In genomic region chr11:100737105-100737733, GRCm38 (mm10) we compare ENCODE assay signal across 8 mouse cellular contexts. TPM values are rescaled to one million over a fixed set of nuclear protein-coding genes. Genes with fewer than 3 reads are reported as not detected.
A peak's percentile ranks its signal among the peaks of the same experiment; 100 is the strongest.
DNase-seq lines count a peak whose midpoint lies in the region; ATAC-seq and TF ChIP-seq lines count a peak whose summit lies in the region.

No protein-coding gene starts in this region.

- H3K36me3 ChIP-seq in limb, embryonic 10.5 days: peaks cover 30% of the 10 kb centered on the region
- H3K36me3 ChIP-seq in neural tube, embryonic 15.5 days: peaks cover 17% of the 10 kb centered on the region

- TF ChIP-seq CTCF in cerebellum, adult 2 months (IDR thresholded peaks at IDR 0.05; ENCODE audit: borderline replicate concordance, insufficient read depth, low read depth, low read length): no peak

- H3K27me3 ChIP-seq in cerebellum, adult 2 months (ENCODE audit: control insufficient read depth, insufficient read depth, low read length): no peaks in the 10 kb centered on the region
- H3K27me3 ChIP-seq in limb, embryonic 10.5 days (ENCODE audit: low read depth, poor library complexity, severe bottlenecking): no peaks in the 10 kb centered on the region
- no peaks in the 10 kb centered on the region for H3K27me3 ChIP-seq in neural tube, embryonic 15.5 days (replicated peaks)

- H3K4me1 ChIP-seq in cerebellum, adult 2 months (ENCODE audit: control insufficient read depth, insufficient read depth, low read length): peaks cover 7% of the 10 kb centered on the region
- H3K4me1 ChIP-seq in limb, embryonic 10.5 days: peaks cover 22% of the 10 kb centered on the region
- H3K4me1 ChIP-seq in neural tube, embryonic 15.5 days: peaks cover 29% of the 10 kb centered on the region

- H3K4me2 ChIP-seq in neural tube, embryonic 15.5 days: peak overlapping the region; percentile 89

- no peak for DNase-seq in cerebellum, adult 2 months
- peak; percentile 85 for DNase-seq in 416B (ENCODE audit: low read depth)
- no peak for DNase-seq in limb, embryonic 10.5 days (ENCODE audit: low spot score)
- no peak for DNase-seq in layer of hippocampus, adult 9-10 months (ENCODE audit: low spot score)
- DNase-seq in thymus, postnatal 25 days: no peak

- TF ChIP-seq POLR2A in cerebellum, adult 2 months (IDR thresholded peaks at IDR 0.05; ENCODE audit: borderline replicate concordance, insufficient read depth, low read length): no peak

- no peak for ATAC-seq in cerebellum, adult (ENCODE audit: insufficient number of reproducible peaks, low FRiP score, low TSS enrichment)
- peak; percentile 56 for ATAC-seq in erythroblast, adult 5-6 weeks (replicated peaks; ENCODE audit: low FRiP score, poor library complexity, severe bottlenecking)
- no peak for ATAC-seq in neural tube, embryonic 15.5 days (ENCODE audit: low FRiP score)

- H3K27ac ChIP-seq in cerebellum, adult 2 months (ENCODE audit: insufficient read depth, low read length): no peak overlapping the region
- H3K27ac ChIP-seq in limb, embryonic 10.5 days: peak overlapping the region; percentile 88
- peak overlapping the region; percentile 71; the same call in 1 of the 2 replicates for H3K27ac ChIP-seq in neural tube, embryonic 15.5 days (replicated peaks)

- H3K4me3 ChIP-seq in cerebellum, adult 2 months (replicated peaks; ENCODE audit: insufficient read depth, low read depth, low read length): peak overlapping the region; percentile 86
- H3K4me3 ChIP-seq in limb, embryonic 10.5 days: peak overlapping the region; percentile 84
- H3K4me3 ChIP-seq in neural tube, embryonic 15.5 days (replicated peaks): peak overlapping the region; percentile 77

- WGBS in cerebellum, adult 2 months: 1% methylated on average over 13 of the region's 13 CpGs
- 4% methylated on average over 13 of the region's 13 CpGs for WGBS in limb, embryonic 10.5 days
- 3% methylated on average over 13 of the region's 13 CpGs for WGBS in neural tube, embryonic 15.5 days

- no peaks in the 10 kb centered on the region for H3K9me3 ChIP-seq in limb, embryonic 10.5 days (replicated peaks)
- H3K9me3 ChIP-seq in neural tube, embryonic 15.5 days (replicated peaks): no peaks in the 10 kb centered on the region

- H3K9ac ChIP-seq in neural tube, embryonic 15.5 days (replicated peaks): peak overlapping the region; percentile 90

RNA-seq across cellular contexts. Expression of gene Rab5c, which starts 0.8 kb away (rescaled TPM):
- polyA plus RNA-seq in cerebellum, adult 2 months (2012; rRNA removed): 186 and 187 TPM in 2 replicates
- total RNA-seq in erythroblast, adult 5-6 weeks (2015; ENCODE audit: low replicate concordance): 61.4 and 79.7 TPM in 2 replicates
- total RNA-seq in erythroblast, adult 5-6 weeks (2017; ENCODE audit: low replicate concordance): 52.2 and 70.8 TPM in 2 replicates
- 13.1 and 16.8 TPM in 2 replicates for polyA plus RNA-seq in limb, embryonic 10.5 days (2016; fragmentation: Nextera tagmentation; extraction: Ambion mirVana)
- 41.8 and 49.8 TPM in 2 replicates for polyA plus RNA-seq in neural tube, embryonic 15.5 days (2015; fragmentation: Nextera tagmentation; extraction: Ambion mirVana)

RNA-seq across cellular contexts. Expression of gene Kcnh4, which starts 22.5 kb away (rescaled TPM):
- polyA plus RNA-seq in cerebellum, adult 2 months (2012; rRNA removed): 0.38 and 0.49 TPM in 2 replicates
- total RNA-seq in erythroblast, adult 5-6 weeks (2015; ENCODE audit: low replicate concordance): not detected in 2 replicates
- total RNA-seq in erythroblast, adult 5-6 weeks (2017; ENCODE audit: low replicate concordance): not detected in 2 replicates
- not detected in 2 replicates for polyA plus RNA-seq in limb, embryonic 10.5 days (2016; fragmentation: Nextera tagmentation; extraction: Ambion mirVana)
- 6.0 and 9.0 TPM in 2 replicates for polyA plus RNA-seq in neural tube, embryonic 15.5 days (2015; fragmentation: Nextera tagmentation; extraction: Ambion mirVana)

RNA-seq across cellular contexts. Expression of gene Hspb9, which starts 23.6 kb away (rescaled TPM):
- not detected in 2 replicates for polyA plus RNA-seq in cerebellum, adult 2 months (2012; rRNA removed)
- total RNA-seq in erythroblast, adult 5-6 weeks (2015; ENCODE audit: low replicate concordance): not detected in 2 replicates
- total RNA-seq in erythroblast, adult 5-6 weeks (2017; ENCODE audit: low replicate concordance): not detected in 2 replicates
- 0.31 and 0.56 TPM in 2 replicates for polyA plus RNA-seq in limb, embryonic 10.5 days (2016; fragmentation: Nextera tagmentation; extraction: Ambion mirVana)
- polyA plus RNA-seq in neural tube, embryonic 15.5 days (2015; fragmentation: Nextera tagmentation; extraction: Ambion mirVana): 0.43 TPM in 1 of 2 replicates, not detected in the other

RNA-seq across cellular contexts. Expression of gene Kat2a, which starts 25.0 kb away (rescaled TPM):
- 55.2 and 56.4 TPM in 2 replicates for polyA plus RNA-seq in cerebellum, adult 2 months (2012; rRNA removed)
- 6.0 and 10.9 TPM in 2 replicates for total RNA-seq in erythroblast, adult 5-6 weeks (2015; ENCODE audit: low replicate concordance)
- total RNA-seq in erythroblast, adult 5-6 weeks (2017; ENCODE audit: low replicate concordance): 3.1 and 6.6 TPM in 2 replicates
- 77.2 and 87.7 TPM in 2 replicates for polyA plus RNA-seq in limb, embryonic 10.5 days (2016; fragmentation: Nextera tagmentation; extraction: Ambion mirVana)
- 64.4 and 67.2 TPM in 2 replicates for polyA plus RNA-seq in neural tube, embryonic 15.5 days (2015; fragmentation: Nextera tagmentation; extraction: Ambion mirVana)

RNA-seq across cellular contexts. Expression of gene Hcrt, which starts 25.5 kb away (rescaled TPM):
- 0.22 TPM in 1 of 2 replicates, not detected in the other for polyA plus RNA-seq in cerebellum, adult 2 months (2012; rRNA removed)
- not detected in 2 replicates for total RNA-seq in erythroblast, adult 5-6 weeks (2015; ENCODE audit: low replicate concordance)
- not detected in 2 replicates for total RNA-seq in erythroblast, adult 5-6 weeks (2017; ENCODE audit: low replicate concordance)
- not detected in 2 replicates for polyA plus RNA-seq in limb, embryonic 10.5 days (2016; fragmentation: Nextera tagmentation; extraction: Ambion mirVana)
- polyA plus RNA-seq in neural tube, embryonic 15.5 days (2015; fragmentation: Nextera tagmentation; extraction: Ambion mirVana): 0.33 and 0.75 TPM in 2 replicates
